Mouse (Mus musculus) heart, embryonic 15.5 days (tissue): ENCODE results near the gene Mettl27. TPM values are rescaled to one million over a fixed set of nuclear protein-coding genes. Genes with fewer than 3 reads are reported as not detected.
"Not testable (repeated sequence)": the region's sequence is repeated elsewhere in the genome, so short reads cannot be mapped to it uniquely, and the experiment has no call there.

Source experiments
- ATAC-seq: fragments of 200-750 bp; cut with Nextera tagmentation; replicated peaks from 2 replicates; pipeline ENCODE4 v1.8.0; 2017; ENCODE audit warnings: low read depth, moderate TSS enrichment; ENCODE audit not compliant: insufficient number of reproducible peaks, insufficient read depth, low FRiP score
- H3K27ac ChIP-seq: fragments of 300-500 bp; sonication (generic); 2 replicates; pipeline ENCODE4 v1.5.1; 2015; ENCODE audit warnings: mild to moderate bottlenecking, inconsistent platforms
- H3K27me3 ChIP-seq: fragments of 300-500 bp; sonication (generic); 2 replicates; pipeline ENCODE4 v1.6.1; 2015; ENCODE audit warnings: inconsistent platforms
- H3K36me3 ChIP-seq: fragments of 300-500 bp; sonication (generic); 2 replicates; pipeline ENCODE4 v1.6.1; 2015; ENCODE audit warnings: mild to moderate bottlenecking, inconsistent platforms
- H3K4me1 ChIP-seq: fragments of 300-500 bp; sonication (generic); replicated peaks from 2 replicates; pipeline ENCODE4 v1.6.1; 2015; ENCODE audit warnings: inconsistent platforms
- H3K4me2 ChIP-seq: fragments of 300-500 bp; sonication (generic); 2 replicates; pipeline ENCODE4 v1.6.1; 2015; ENCODE audit warnings: inconsistent platforms, mild to moderate bottlenecking, moderate library complexity
- H3K4me3 ChIP-seq: fragments of 300-500 bp; sonication (generic); 2 replicates; pipeline ENCODE4 v1.5.1; 2015; ENCODE audit warnings: mild to moderate bottlenecking, inconsistent platforms
- H3K9ac ChIP-seq: fragments of 300-500 bp; sonication (generic); 2 replicates; pipeline ENCODE4 v1.6.1; 2015; ENCODE audit warnings: mild to moderate bottlenecking, inconsistent platforms
- H3K9me3 ChIP-seq: fragments of 300-500 bp; sonication (generic); replicated peaks from 2 replicates; pipeline ENCODE4 v1.6.1; 2016; ENCODE audit warnings: inconsistent platforms
- WGBS: fragments of 180-500 bp; shearing (Covaris S2); methylation state at CpG from one replicate; pipeline ENCODE4 v1.1.7; 2015; ENCODE audit warnings: mixed read lengths; 5-methylcytosine and 5-hydroxymethylcytosine counted together
- polyA plus RNA-seq: library from polyadenylated mRNA; unstranded; fragments of >200 nt; fragmentation: Nextera tagmentation; extraction: Ambion mirVana; gene quantifications from 2 replicates; pipeline ENCODE4 v1.2.1, GENCODE M21; 2015

The Mettl27 gene
- polyA plus RNA-seq, 1 experiment from 2014 or later, result 6.6 TPM

- H3K27ac ChIP-seq, H3K4me2 ChIP-seq, H3K4me3 ChIP-seq, H3K9ac ChIP-seq, H3K27me3 ChIP-seq, H3K9me3 ChIP-seq, H3K36me3 ChIP-seq, ATAC-seq, H3K4me1 ChIP-seq: not testable (repeated sequence)
- WGBS, result 67% methylated on average over 2 of the region's 7 CpGs
Observed at GRCm38 (mm10) chr5:134939554-134939953, 7.4 kb downstream of the Mettl27 start.

GRCm38 (mm10) chr5:134941472-134942209 lies 9.5 kb downstream of the Mettl27 start:
- peaks cover 14% of the 10 kb centered on the region for H3K27me3 ChIP-seq
- no peak overlapping the region for H3K27ac ChIP-seq
- peaks cover 7% of the 10 kb centered on the region for H3K4me1 ChIP-seq
- 77% methylated on average over 14 of the region's 14 CpGs for WGBS
- H3K4me2 ChIP-seq, result no peak overlapping the region
- H3K9ac ChIP-seq, result no peak overlapping the region
- H3K36me3 ChIP-seq, result no peaks in the 10 kb centered on the region
- ATAC-seq, result no peak
- no peaks in the 10 kb centered on the region for H3K9me3 ChIP-seq
- H3K4me3 ChIP-seq, result no peak overlapping the region

GRCm38 (mm10) chr5:134942740-134943139 lies 10.6 kb downstream of the Mettl27 start:
- H3K4me1 ChIP-seq, result peaks cover 18% of the 10 kb centered on the region
- 55% methylated on average over 2 of the region's 2 CpGs for WGBS
- no peak for ATAC-seq
- H3K9ac ChIP-seq, result no peak overlapping the region
- no peak overlapping the region for H3K4me3 ChIP-seq
- no peaks in the 10 kb centered on the region for H3K9me3 ChIP-seq
- no peak overlapping the region for H3K4me2 ChIP-seq
- H3K36me3 ChIP-seq, result no peaks in the 10 kb centered on the region
- peaks cover 24% of the 10 kb centered on the region for H3K27me3 ChIP-seq
- H3K27ac ChIP-seq, result no peak overlapping the region

- no peak overlapping the region for H3K4me3 ChIP-seq
- peaks cover 24% of the 10 kb centered on the region for H3K27me3 ChIP-seq
- no peak for ATAC-seq
- no peak overlapping the region for H3K27ac ChIP-seq
- H3K9me3 ChIP-seq, result no peaks in the 10 kb centered on the region
- WGBS, result 65% methylated on average over 5 of the region's 5 CpGs
- peaks cover 23% of the 10 kb centered on the region for H3K4me1 ChIP-seq
- no peaks in the 10 kb centered on the region for H3K36me3 ChIP-seq
- no peak overlapping the region for H3K9ac ChIP-seq
- H3K4me2 ChIP-seq, result no peak overlapping the region
Observed at GRCm38 (mm10) chr5:134944179-134944578, 12.0 kb downstream of the Mettl27 start.

- peak overlapping the region; percentile 39; the same call in 1 of the 2 replicates for H3K4me2 ChIP-seq
- H3K36me3 ChIP-seq, result no peaks in the 10 kb centered on the region
- H3K27me3 ChIP-seq, result peaks cover 24% of the 10 kb centered on the region
- peaks cover 23% of the 10 kb centered on the region for H3K4me1 ChIP-seq
- H3K9me3 ChIP-seq, result no peaks in the 10 kb centered on the region
- no peak overlapping the region for H3K9ac ChIP-seq
- WGBS, result 50% methylated on average over 18 of the region's 19 CpGs
- H3K27ac ChIP-seq, result no peak overlapping the region
- ATAC-seq, result no peak
- H3K4me3 ChIP-seq, result peak overlapping the region; percentile 28; the same call in 1 of the 2 replicates
Observed at GRCm38 (mm10) chr5:134945266-134945959, 13.2 kb downstream of the Mettl27 start.

- Histone ChIP-seq H3K9ac (no peak overlapping the region), H3K4me2 (peak overlapping the region; percentile 39), H3K27me3 (peaks cover 25% of the 10 kb centered on the region), H3K36me3 (no peaks in the 10 kb centered on the region), H3K27ac (no peak overlapping the region; the same call in 1 of the 2 replicates), H3K4me3 (peak overlapping the region; percentile 28), H3K9me3 (no peaks in the 10 kb centered on the region), H3K4me1 (peaks cover 29% of the 10 kb centered on the region)
- WGBS, result 30% methylated on average over 43 of the region's 43 CpGs
- ATAC-seq, result no peak
Observed at GRCm38 (mm10) chr5:134946063-134946856, 14.1 kb downstream of the Mettl27 start.

- H3K9ac ChIP-seq, result no peak within 1 kb of the TSS
- no peaks in the 10 kb centered on the region for H3K36me3 ChIP-seq
- H3K4me3 ChIP-seq, result peak within 1 kb of the TSS; percentile 28
- H3K4me1 ChIP-seq, result peaks cover 35% of the 10 kb centered on the region
- 14% methylated on average over 11 of the region's 11 CpGs for WGBS
- no peak for ATAC-seq
- no peaks in the 10 kb centered on the region for H3K9me3 ChIP-seq
- peaks cover 27% of the 10 kb centered on the region for H3K27me3 ChIP-seq
- no peak within 1 kb of the TSS; the same call in 1 of the 2 replicates for H3K27ac ChIP-seq
- H3K4me2 ChIP-seq, result peak within 1 kb of the TSS; percentile 39
Observed at GRCm38 (mm10) chr5:134946857-134947255, 14.7 kb downstream of the Mettl27 start, which contains the start of gene Cldn4. Gene Cldn4, minus strand, starts transcription at chr5:134946934.

GRCm38 (mm10) chr5:134947420-134948084 lies 15.4 kb downstream of the Mettl27 start:
- H3K4me3 ChIP-seq, result no peak overlapping the region
- H3K4me2 ChIP-seq, result no peak overlapping the region
- H3K27ac ChIP-seq, result no peak overlapping the region
- H3K9ac ChIP-seq, result no peak overlapping the region
- WGBS, result 53% methylated on average over 5 of the region's 5 CpGs
- H3K9me3 ChIP-seq, result no peaks in the 10 kb centered on the region
- no peaks in the 10 kb centered on the region for H3K36me3 ChIP-seq
- peaks cover 27% of the 10 kb centered on the region for H3K27me3 ChIP-seq
- peaks cover 35% of the 10 kb centered on the region for H3K4me1 ChIP-seq
- ATAC-seq, result no peak

GRCm38 (mm10) chr5:134948085-134948439 lies 15.9 kb downstream of the Mettl27 start:
- Histone ChIP-seq H3K27me3 (peaks cover 27% of the 10 kb centered on the region), H3K27ac (no peak overlapping the region), H3K4me3 (no peak overlapping the region), H3K9me3 (no peaks in the 10 kb centered on the region), H3K4me1 (peaks cover 35% of the 10 kb centered on the region), H3K9ac (no peak overlapping the region), H3K4me2 (no peak overlapping the region), H3K36me3 (no peaks in the 10 kb centered on the region)
- WGBS, result 53% methylated on average over 4 of the region's 4 CpGs
- no peak for ATAC-seq

GRCm38 (mm10) chr5:134951053-134951884 lies 19.1 kb downstream of the Mettl27 start:
- Histone ChIP-seq H3K4me2 (peak overlapping the region; percentile 56), H3K27me3 (peaks cover 16% of the 10 kb centered on the region), H3K4me1 (peaks cover 31% of the 10 kb centered on the region), H3K4me3 (peak overlapping the region; percentile 14; the same call in 1 of the 2 replicates), H3K36me3 (no peaks in the 10 kb centered on the region), H3K9me3 (no peaks in the 10 kb centered on the region), H3K9ac (no peak overlapping the region), H3K27ac (peak overlapping the region; percentile 68)
- ATAC-seq, result peak; percentile 71
- 9% methylated on average over 19 of the region's 19 CpGs for WGBS
